Mouse (Mus musculus): ENCODE results near the gene Tmem203.
A peak's percentile ranks its signal among the peaks of the same experiment; 100 is the strongest.

The Tmem203 gene

DNA sequence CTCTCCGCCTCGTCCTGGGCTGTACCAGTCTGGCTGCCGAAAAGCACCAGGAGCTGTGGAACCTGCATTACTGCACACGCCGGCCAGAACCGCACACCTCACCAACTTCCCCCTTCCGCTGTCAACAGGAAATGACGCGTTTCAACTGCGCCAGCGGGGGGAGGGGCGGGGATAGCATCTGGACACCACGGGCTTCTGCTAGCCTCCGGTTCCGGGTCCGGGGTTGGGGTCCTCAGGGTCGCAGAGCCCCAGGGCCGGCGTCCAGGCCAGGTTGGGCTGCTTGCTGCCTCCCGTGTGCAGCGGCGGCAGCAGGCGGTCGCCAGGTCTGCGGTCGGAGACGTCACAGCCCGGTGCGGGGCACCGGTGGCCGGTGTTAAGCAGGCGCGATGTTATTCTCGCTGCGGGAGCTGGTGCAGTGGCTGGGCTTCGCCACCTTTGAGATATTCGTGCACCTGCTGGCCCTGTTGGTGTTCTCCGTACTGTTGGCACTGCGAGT lies at the start of gene Tmem203:
Tmem203 (plus strand) TSS at position 156 of the 496 bp plus-strand sequence.
- ATAC-seq (ENCODE audit: low TSS enrichment): peak; percentile 89

DNA sequence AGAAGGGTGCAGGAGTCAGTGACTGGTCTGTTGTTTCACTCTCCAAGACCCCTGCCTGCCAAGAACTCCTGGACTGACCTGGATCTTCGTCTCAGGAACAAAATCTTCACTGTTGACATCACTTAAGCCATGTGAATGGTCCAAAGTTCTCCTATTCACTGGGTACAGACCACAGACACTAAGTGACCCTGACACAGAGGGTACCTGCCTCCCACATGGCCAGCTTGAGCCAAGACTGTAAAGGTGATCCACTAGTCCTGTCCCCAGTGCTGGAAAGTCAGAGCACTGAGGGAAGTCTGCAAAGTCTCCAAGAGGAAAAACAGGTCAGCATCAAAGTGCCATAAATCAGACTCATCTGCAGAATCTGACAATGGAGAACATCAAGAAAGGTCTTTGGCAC lies 47.6 kb upstream of the Tmem203 start:
- no peak for ATAC-seq (ENCODE audit: low TSS enrichment)

DNA sequence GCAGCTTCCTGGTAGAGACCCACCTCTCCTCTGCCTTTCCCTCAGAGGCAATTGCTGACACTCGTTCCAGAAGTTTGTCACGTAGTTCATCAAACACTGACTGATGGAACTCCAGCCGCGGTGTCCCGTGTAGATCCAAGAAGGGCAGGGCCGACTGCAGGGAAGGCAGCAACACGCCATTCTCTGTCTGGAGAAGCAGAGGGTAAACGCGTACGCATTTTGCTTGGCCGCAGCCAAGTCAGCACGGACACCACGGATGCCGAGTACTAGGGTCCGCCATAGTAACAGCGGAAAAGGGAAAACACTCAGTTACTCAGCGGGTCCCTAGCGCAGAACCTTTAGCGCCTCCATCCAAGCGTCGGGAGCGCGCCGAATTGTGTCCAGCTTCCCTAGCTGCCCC lies 44.6 kb upstream of the Tmem203 start:
- ATAC-seq (ENCODE audit: low TSS enrichment): peak; percentile 36

DNA sequence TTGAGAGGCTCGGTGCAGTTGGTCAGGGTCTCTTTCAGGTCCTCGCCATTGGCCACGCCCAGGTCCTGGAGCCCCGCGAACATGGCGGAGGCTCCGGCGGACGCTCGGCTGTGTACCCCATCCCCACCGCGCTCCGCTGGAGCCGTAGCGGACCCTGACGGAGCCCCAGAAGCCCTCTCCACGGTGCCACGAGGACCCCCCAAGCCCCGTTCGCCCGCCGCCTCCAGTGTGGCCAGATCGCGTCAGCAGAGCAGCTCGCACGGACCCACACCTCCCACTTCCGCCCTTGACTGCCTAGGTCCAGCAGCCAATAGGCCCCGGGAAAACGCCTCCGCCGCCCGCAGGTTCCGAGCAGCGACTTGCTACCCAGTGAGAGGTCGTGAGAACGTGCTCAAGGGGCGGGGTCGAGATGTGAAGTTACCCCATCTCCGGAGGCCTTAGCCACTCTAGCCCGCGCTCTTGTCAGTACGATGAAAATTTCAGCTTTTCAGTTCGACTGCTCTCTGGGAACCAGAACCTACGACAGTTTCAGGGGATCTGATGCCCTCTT lies 44.0 kb upstream of the Tmem203 start, which contains the start of gene Nelfb:
Nelfb (minus strand) TSS at position 369 of the 550 bp plus-strand sequence.
- ATAC-seq (ENCODE audit: low TSS enrichment): peak; percentile 91

DNA sequence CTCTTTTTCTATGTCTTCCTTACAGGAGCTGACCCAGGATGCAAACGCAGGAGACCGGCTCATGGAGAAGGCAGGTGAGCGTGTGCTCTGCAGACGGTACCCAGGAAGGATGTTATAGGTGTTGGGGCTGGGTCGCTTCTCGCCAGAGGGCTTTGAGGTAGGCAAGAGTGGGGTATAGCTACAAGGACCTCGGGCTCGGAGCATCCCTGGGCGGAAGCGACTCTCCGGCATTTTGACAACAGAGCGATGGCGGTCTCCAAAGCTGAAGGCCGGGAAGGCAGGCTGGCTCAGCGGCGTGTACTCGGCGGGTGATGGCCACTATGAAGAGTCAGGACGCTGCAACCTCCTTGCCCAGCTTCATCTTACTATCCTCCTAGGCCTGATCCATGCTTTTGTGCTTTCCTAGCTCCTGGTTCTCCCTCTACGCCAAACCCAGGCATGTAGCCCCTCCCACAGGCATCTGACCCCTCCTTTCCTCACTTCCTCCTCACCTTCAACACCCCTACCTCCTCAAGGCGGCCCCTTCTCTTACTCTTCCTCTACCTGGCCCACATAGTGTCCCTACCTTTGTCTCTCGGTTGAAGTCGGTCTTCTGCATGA lies 41.9 kb upstream of the Tmem203 start:
- ATAC-seq (ENCODE audit: low TSS enrichment): no peak

DNA sequence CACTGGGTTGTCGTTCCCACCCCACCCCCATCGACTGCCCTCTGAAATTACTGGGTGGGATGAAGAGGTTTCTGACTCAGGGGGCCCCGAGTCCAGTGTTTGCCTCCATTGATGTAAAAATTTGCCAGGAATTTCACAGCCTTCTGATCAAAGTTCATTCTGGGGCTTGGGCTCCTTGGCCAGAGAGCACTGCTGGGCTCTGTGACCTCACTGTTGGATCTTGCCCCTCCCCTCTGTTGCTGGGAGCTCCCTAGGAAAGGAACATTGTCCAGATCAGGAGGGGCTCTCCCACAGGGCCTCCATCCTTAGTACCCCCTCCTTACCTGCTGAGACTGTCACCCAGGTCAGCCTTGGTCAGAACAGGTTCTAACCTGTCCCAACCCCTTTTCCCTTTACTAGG lies 40.8 kb upstream of the Tmem203 start, which contains the start of gene Stpg3:
Stpg3 (minus strand) TSS at position 194 of the 400 bp plus-strand sequence.
- no peak for ATAC-seq (ENCODE audit: low TSS enrichment)

DNA sequence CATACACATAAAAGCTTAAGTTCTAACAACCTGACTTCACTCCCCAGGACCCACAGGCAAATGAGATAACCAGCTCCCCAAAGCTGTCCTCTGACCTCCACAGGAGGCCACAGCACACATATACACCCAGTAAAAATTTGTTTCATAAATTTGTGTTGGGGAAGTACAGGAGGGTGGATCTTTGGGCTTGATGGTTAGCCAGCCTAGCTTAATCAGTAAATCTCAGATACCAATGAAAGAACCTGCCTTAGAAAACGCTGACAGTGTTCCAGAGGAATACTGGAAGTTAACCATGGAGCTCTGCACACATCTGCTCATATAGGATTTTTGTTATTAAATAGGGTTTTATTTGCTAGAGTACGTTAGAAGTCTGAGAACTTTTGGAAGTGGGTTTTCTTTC lies 37.6 kb upstream of the Tmem203 start:
- no peak for ATAC-seq (ENCODE audit: low TSS enrichment)

DNA sequence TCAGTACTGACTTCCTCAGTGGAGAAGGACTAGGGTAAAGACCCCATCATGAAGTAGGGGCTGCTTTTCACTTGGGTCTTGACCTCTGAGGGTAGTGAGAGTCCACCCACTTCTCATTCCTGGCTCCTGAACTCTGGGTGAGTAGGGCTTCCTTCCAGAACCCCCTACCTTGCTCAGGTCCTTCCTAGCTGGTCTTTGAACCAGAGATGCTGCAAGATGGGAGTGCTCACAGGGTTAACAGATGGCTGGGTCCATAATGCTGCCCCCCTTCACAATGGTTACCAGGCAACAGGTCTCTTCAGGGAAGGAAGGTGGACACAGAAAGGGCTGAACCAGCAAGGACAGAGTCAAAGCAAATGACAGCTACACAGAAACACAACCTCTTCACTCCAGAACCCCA lies 36.8 kb upstream of the Tmem203 start, which contains the start of gene Fam166a:
Fam166a (plus strand) TSS at position 301 of the 400 bp plus-strand sequence.
- ATAC-seq (ENCODE audit: low TSS enrichment): no peak

DNA sequence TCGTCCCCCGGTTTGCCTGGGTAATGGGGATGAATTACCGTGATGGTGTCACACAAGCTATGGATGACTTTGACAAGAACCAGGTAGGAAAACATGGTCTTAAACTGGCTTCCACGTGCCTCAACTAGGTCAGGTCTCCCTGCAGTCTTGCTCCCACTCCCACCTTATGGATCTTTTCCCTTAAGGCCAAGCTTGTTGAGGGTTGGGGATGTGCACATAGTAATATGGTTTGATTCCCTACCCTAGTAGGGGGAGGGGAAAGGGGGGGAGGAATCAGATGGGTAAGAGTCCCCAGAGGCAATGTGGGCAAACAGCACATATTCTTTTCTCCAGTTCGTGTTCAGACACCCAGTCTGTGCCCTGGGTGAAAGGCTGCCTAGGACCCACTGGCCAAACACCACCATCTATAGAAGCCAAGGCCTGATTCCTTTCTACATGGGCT lies 33.9 kb upstream of the Tmem203 start:
- ATAC-seq (ENCODE audit: low TSS enrichment): no peak

DNA sequence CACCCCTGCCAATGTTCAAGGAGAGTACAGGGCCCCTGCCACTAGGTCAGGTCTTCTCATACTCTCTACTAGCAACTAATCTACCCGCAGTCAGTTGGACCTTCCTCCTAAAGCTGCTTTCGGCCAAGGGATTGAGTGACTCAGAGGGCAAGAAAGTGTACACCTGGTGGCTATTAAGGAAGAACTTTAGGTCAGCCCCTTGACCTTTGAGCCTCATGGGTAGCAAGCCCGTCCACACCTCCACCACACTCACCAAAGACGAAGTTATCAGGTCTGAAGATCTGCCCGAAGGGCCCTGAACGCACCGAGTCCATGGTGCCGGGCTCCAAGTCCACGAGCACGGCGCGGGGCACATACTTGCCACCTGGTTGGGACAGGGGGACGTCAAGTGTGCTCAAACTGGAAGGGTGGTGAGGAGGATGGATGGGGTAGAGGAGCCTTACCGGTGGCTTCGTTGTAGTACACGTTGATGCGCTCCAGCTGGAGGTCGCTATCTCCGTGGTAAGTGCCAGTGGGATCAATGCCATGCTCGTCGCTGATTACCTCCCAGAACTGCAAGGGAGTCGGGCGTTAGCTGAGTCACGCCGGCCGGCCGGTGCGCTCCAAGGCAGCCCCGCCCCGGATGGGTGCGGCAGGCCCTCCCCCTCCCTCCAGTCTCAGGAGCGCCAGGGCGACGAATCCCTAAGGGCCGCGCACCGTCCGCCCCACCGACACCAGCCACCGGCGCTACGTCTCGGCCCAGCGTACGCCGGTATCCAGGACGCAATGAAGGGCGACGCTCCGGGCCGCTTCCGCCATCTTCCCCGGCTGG lies 31.4 kb upstream of the Tmem203 start:
- ATAC-seq (ENCODE audit: low TSS enrichment): peak; percentile 44

DNA sequence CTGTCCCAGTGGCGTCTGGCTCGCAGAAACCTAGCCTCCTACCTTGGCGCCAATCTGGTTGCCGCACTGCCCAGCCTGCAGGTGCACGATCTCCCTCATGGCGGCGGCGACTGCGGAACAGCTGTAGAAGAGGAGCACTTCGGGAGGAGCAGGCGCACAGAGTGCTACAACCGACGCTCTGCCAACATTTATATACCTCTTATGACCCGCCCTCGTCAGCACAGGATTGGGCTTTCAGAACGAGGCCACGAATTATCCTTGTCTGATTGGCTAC lies 30.8 kb upstream of the Tmem203 start, which contains the start of gene Tubb4b:
Tubb4b (minus strand) TSS at position 211 of the 274 bp plus-strand sequence.
- no peak for ATAC-seq (ENCODE audit: low TSS enrichment)

DNA sequence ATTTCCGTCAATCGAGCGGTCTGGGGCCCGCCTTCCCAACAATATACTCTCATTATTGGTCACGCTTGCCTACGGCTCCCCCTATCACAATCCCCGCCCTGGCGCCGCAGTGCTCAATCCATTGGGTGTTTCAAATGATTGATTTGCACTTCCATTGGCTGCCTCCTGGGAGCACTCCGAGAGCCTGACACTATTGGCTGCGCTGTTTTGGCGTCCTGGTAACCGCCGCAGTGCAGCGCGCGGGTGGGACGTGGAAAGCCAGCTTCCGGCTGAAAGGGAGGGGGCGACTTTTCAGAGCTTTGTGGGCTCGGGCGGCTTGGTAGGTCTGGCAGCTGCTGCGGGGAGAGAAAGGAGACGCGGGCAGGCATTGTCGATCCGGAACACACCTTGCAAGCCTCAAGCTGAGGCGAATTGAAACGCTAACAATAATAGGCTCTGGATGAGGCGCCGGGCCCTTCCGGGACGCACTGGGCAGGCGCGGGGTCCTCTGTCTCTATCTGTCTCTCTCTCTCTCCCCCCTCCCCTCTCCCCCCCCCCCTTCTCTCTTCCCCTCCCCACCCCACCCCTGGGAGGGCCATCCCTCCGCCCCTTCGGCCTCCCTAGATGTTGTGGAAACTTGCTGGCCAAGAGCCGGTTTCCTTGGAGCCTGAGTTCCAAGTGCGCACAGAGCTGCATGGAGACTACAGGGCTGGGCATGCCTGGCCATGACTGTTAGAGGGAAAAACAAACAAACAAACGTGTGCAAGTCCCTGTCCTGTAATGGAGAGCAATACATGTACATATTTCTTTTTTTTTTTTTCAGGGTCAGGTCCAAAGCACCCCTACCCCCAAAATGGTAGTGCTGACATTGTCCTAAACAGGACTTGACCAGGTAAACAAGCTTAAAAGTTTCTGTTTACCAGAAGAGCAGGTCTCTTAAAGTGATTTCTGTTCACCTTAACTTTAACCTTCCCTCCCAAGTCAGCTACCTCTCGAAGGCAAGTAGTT lies 30.2 kb upstream of the Tmem203 start:
- peak; percentile 83 for ATAC-seq (ENCODE audit: low TSS enrichment)

DNA sequence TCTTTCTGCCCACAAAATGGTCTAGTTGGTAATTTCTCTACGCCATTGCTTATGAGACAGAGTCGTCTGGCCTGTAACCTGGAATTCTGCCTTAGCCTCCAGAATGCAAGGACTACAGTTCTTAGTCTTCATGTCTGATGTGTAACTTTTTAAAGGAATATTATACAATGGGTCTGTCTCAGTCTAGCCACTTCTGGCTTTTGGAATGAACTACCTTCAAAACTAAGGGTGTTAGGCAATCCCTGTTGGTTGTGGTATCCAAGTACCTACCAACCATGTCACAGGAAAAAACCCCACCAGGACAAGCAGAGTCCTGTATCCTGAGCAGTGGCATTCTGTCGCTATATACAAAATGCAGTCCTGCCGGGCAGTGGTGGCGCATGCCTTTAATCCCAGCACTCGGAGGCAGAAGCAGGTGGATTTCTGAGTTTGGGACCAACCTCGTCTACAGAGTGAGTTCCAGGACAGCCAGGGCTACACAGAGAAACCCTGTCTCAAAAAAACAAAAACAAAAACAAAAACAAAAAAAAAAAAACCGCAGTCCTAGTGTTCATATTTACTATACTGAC lies 29.3 kb upstream of the Tmem203 start:
- ATAC-seq (ENCODE audit: low TSS enrichment): no peak

DNA sequence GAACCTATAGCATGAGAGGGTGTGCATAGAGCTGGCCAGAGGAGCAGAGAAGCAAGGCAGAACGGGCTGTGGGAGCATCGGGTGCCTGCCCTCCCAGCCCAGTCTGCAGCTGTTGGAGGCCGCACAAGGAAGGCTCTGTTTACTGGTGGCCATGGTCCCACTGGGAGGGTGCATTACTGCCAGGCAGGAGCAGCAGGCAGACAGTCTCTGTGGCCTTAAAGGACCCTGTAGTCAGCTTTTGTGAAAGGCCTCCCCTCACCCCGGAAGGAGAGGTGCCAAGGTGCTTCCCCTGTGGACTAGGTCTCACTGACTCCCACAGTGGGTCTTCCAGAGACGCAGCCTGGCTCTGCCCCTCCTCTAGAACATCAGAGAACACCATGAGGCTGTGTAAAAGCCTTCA lies 28.4 kb upstream of the Tmem203 start:
- no peak for ATAC-seq (ENCODE audit: low TSS enrichment)

DNA sequence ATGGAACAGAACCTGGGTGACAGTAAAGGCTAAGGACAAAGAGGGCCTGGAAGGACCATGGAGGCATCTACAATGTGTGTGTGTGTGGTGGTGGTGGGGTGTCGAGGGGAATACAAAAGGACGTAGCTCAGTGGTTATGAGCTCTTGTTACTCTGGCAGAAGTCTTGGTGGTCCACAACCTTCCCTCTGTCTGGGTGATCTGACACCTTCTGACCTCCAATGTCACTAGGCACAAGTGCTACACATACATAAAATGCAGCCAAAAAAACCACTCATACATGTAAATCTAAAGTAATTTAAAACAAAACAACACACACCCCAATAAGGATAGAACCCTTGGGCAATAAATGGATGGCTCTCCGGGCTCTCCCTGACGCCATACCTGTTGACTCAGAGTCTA lies 27.8 kb upstream of the Tmem203 start:
- no peak for ATAC-seq (ENCODE audit: low TSS enrichment)

DNA sequence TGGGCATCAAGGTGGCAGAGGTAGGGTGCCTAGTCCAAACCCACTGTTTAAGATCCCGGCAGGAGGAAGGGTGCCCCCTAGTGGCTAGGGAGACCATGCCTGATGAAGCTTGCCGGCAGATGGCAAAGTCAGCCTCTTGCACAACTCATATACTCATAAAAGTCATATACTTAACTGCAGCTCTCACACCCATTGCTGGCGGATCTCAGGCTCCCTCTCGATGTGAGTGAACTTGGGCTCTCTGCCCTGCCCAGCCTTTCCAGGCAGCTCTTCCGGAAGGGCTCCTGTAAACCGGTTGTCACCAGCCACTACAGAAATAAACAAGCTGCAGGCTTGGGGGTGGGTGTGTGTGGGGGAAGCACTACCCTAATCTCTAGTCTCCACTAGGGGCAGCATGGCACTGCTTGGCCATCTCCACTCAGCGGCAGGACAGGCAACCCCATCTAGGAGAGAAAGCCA lies 26.8 kb upstream of the Tmem203 start:
- peak; percentile 46 for ATAC-seq (ENCODE audit: low TSS enrichment)

DNA sequence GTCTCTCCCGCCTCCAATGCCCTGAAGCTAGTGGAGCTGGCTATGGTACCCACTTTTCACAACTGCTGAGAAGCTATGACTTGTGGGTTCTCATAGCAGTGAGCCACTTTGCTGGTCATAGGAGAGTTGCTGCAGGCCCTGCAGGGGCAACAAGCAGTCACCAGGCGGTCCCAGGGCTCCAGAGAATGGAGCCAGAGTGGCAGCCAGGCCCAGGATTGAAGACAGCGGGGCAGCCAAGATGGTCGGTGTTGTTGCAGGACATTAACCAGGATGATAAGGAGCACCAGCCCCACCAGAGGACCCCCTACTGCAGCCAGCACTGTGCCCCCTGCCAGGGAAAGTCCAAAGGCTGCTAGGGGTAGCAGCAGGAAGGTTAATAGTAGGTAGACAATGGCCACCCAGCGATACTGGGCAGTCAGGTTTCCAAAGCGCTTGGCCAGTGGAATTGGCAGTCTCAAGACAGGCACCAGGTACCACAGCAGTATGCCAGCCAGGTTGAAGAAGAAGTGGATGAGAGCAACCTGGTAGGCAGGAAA lies 26.2 kb upstream of the Tmem203 start:
- ATAC-seq (ENCODE audit: low TSS enrichment): no peak

DNA sequence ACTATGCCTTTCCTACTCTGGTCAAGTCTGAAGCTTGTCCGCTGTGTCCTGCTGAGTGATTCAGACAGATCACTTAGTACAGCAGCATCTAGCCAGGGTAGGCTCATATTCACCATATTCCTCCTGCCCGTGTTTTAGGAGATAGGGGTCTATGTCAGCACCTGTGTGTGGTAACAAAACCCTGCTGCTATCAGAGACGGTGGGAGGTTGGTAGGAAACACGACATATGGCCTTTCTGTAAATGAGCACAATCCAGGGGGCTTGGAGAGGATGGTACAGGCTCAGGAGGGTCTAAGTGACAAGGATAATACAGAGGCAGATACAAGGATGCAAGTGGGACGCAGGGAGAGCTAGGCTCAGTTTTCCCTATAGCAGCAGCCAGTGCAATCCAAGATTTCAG lies 25.7 kb upstream of the Tmem203 start:
- ATAC-seq (ENCODE audit: low TSS enrichment): no peak

DNA sequence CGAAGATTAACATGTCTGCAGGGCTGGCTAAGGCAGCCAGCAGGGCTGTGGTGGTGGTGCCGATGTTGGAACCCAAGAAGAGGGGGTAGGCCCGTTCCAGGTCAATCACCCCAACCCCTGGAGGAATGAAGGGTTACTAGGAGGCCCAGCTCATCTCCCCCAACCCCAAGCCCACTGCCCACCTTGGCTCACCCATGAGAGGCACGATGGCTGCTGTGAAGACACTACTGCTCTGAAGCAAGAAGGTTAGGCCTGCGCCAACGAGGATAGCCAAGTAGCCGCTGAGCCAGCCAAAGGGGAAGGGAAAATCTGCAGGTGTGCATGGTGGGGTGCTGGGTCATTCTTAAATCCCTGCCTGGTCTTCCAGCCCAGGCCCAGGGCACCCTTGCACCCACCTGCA lies 24.7 kb upstream of the Tmem203 start:
- no peak for ATAC-seq (ENCODE audit: low TSS enrichment)

DNA sequence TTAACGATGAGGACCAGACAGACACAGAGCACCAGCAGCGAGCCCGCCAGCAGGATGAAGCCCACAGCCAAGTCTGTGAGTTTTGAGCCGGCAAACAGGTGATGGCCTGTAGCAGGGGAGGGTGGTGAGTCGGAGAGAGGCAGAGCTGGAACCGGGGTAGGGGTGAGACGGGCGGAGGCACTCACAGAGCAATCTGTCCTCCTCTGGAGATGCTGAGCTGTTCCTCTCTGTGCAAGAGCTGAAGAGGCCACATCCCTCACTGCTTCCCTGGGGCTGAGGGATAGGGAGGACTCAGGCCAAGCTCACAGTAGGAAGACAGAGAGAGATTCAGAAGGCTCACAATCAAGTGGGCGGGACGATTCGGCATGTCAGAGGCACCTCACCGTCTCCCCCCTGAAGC lies 24.2 kb upstream of the Tmem203 start:
- ATAC-seq (ENCODE audit: low TSS enrichment): no peak

DNA sequence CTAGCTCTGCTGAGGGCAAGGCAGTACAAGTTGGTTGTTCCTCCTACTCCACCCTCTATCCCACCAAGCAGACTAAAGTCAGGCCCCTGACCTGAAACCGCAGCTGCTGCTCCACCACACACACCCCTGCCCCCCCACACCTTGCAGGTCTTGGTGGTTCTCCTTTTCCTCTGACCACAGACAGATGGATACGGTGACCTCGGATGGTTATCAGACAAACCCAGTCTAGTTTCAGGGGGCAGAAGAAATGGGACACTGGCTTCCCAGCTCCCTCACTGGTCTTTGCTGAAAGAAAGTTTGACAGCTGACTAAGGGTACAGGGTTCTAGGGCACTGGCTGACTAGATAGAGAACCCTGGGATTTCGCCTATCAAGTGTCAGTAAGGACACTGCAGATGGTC lies 21.8 kb upstream of the Tmem203 start:
- no peak for ATAC-seq (ENCODE audit: low TSS enrichment)
